Comparison of ENCODE assay signal across 27 mouse cellular contexts in genomic region chrX:37023652-37024309, GRCm38 (mm10). TPM values are rescaled to one million over a fixed set of nuclear protein-coding genes. Genes with fewer than 3 reads are reported as not detected.
A peak's percentile ranks its signal among the peaks of the same experiment; 100 is the strongest.
DNase-seq lines count a peak whose midpoint lies in the region; ATAC-seq and TF ChIP-seq lines count a peak whose summit lies in the region.
"Had no signal": no experiment of that assay in that cellular context is flagged by ENCODE, and none has a peak within 500 bp of the region (broad histone marks: within the 10 kb centered on the region; RNA-seq: fewer than 3 reads in every experiment).

No protein-coding gene starts in this region.

- no peak for TF ChIP-seq CTCF in lung, adult 2 months (IDR thresholded peaks at IDR 0.05; ENCODE audit: insufficient read depth, low read length)

- no peak for TF ChIP-seq POLR2A in lung, adult 2 months (IDR thresholded peaks at IDR 0.05; ENCODE audit: borderline replicate concordance, extremely low read depth, low read depth, low read length)

- WGBS in lung, embryonic 15.5 days = 59% methylated on average over 10 of the region's 10 CpGs
- WGBS in lung, adult 2 months = 65% methylated on average over 10 of the region's 10 CpGs

- no peak overlapping the region for H3K4me3 ChIP-seq in lung, embryonic 15.5 days
- H3K4me3 ChIP-seq in lung, adult 2 months (replicated peaks; ENCODE audit: extremely low read depth, low read depth, low read length) = no peak overlapping the region
- H3K4me3 ChIP-seq: embryonic facial prominence, embryonic 10.5 days; gastrocnemius, adult 2 months; limb, embryonic 13.5 days; liver, embryonic 13.5 days; midbrain, embryonic 12.5 days; neural tube, embryonic 13.5 days had no signal

- no peaks in the 10 kb centered on the region for H3K27me3 ChIP-seq in lung, embryonic 15.5 days
- H3K27me3 ChIP-seq: limb, embryonic 13.5 days; liver, embryonic 13.5 days; midbrain, embryonic 12.5 days; neural tube, embryonic 13.5 days had no signal

- no peak overlapping the region for H3K4me2 ChIP-seq in lung, embryonic 15.5 days
- H3K4me2 ChIP-seq: limb, embryonic 13.5 days; liver, embryonic 13.5 days; midbrain, embryonic 12.5 days; neural tube, embryonic 13.5 days had no signal

- intact Hi-C loops in heart, postnatal 10 days (cut with DNase I) = loop anchor here (2.0 to 5.0 kb wide), 4 partner anchors 36 to 191 kb away; no protein-coding TSS in a partner anchor
- intact Hi-C loops in heart, postnatal 25 days (cut with DNase I) = loop anchor here (5.0 kb wide), 2 partner anchors 96 to 191 kb away; no protein-coding TSS in a partner anchor

- no peaks in the 10 kb centered on the region for H3K4me1 ChIP-seq in lung, embryonic 15.5 days
- no peaks in the 10 kb centered on the region for H3K4me1 ChIP-seq in lung, adult 2 months (ENCODE audit: control insufficient read depth, insufficient read depth, low read length)
- H3K4me1 ChIP-seq: embryonic facial prominence, embryonic 10.5 days; limb, embryonic 13.5 days; liver, embryonic 13.5 days; midbrain, embryonic 12.5 days; neural tube, embryonic 13.5 days had no signal

- H3K9ac ChIP-seq in lung, embryonic 15.5 days = no peak overlapping the region
- H3K9ac ChIP-seq: limb, embryonic 13.5 days; liver, embryonic 13.5 days; midbrain, embryonic 12.5 days; neural tube, embryonic 13.5 days had no signal

- no peaks in the 10 kb centered on the region for H3K36me3 ChIP-seq in lung, embryonic 15.5 days
- H3K36me3 ChIP-seq: embryonic facial prominence, embryonic 10.5 days; limb, embryonic 13.5 days; liver, embryonic 13.5 days; midbrain, embryonic 12.5 days; neural tube, embryonic 13.5 days had no signal

- H3K9me3 ChIP-seq in lung, embryonic 15.5 days = no peaks in the 10 kb centered on the region
- H3K9me3 ChIP-seq: embryonic facial prominence, embryonic 10.5 days; limb, embryonic 13.5 days; liver, embryonic 13.5 days; midbrain, embryonic 12.5 days; neural tube, embryonic 13.5 days had no signal

- peak; percentile 65; the same call in 1 of the 2 replicates for ATAC-seq in lung, embryonic 15.5 days (ENCODE audit: borderline replicate concordance, extremely low read depth, low FRiP score, low TSS enrichment)
- ATAC-seq: activated CD4-positive, CD25-positive, alpha-beta regulatory T cell, adult 4 months; CD4-positive, CD25-positive, alpha-beta regulatory T cell, adult 4 months had no signal

- no peak overlapping the region for H3K27ac ChIP-seq in lung, embryonic 15.5 days
- H3K27ac ChIP-seq: embryonic facial prominence, embryonic 10.5 days; gastrocnemius, adult 2 months; limb, embryonic 13.5 days; liver, embryonic 13.5 days; midbrain, embryonic 12.5 days; neural tube, embryonic 13.5 days had no signal

- peak; percentile 50 for DNase-seq in adrenal gland, postnatal 10 days
- DNase-seq in adrenal gland, postnatal 25 days = no peak
- peak; percentile 21 to 23 for DNase-seq in heart, postnatal 10 days
- no peak for DNase-seq in heart, postnatal 25 days (ENCODE audit: low spot score)
- DNase-seq in lung, adult 2 months = no peak
- peak; percentile 77 for DNase-seq in adipocyte (ENCODE audit: low spot score)
- DNase-seq in left cerebral cortex, adult 9 months (ENCODE audit: low spot score in 2 of 2) = no peak
- DNase-seq: cerebellum, adult 9-10 months; gastrocnemius, adult 2 months; kidney, adult 11 months; kidney, postnatal 36 days; layer of hippocampus, adult 9-11 months; liver, embryonic 13.5 days; right cerebral cortex, adult 18-20 months; thymus, postnatal 25 days had no signal

RNA-seq across cellular contexts. Expression of gene Sowahd, which starts 24.9 kb away (rescaled TPM):
- under 1 TPM; 0.27 to 0.30 TPM for total RNA-seq in adrenal gland, postnatal 10 days (2021)
- not detected in 2 replicates for total RNA-seq in adrenal gland, postnatal 25 days (2021)
- total RNA-seq in heart, postnatal 10 days (2021) = not detected
- total RNA-seq in heart, postnatal 25 days (2021) = not detected
- not detected in 2 replicates for polyA plus RNA-seq in lung, embryonic 15.5 days (2015; fragmentation: Nextera tagmentation; extraction: Ambion mirVana)
- not detected in 2 replicates for polyA plus RNA-seq in lung, adult 2 months (2012; rRNA removed)
- total RNA-seq: common myeloid progenitor, adult 5-6 weeks; ES-E14; gastrocnemius, adult 2 months; hematopoietic stem cell, adult 5-6 weeks; left cerebral cortex, adult 8-10 months had no signal
- polyA plus RNA-seq: activated CD4-positive, CD25-positive, alpha-beta regulatory T cell, adult 4 months; CD4-positive, CD25-positive, alpha-beta regulatory T cell, adult 4 months; embryonic facial prominence, embryonic 10.5 days; forebrain, embryonic 11.5 days; limb, embryonic 13.5 days; liver, embryonic 13.5 days; midbrain, embryonic 12.5 days had no signal

RNA-seq across cellular contexts. Expression of gene Sept6, which starts 32.2 kb away (rescaled TPM):
- total RNA-seq in adrenal gland, postnatal 10 days (2021) = 10 to 100 TPM; 15.8 to 22.4 TPM
- total RNA-seq in adrenal gland, postnatal 25 days (2021) = 15.7 and 23.0 TPM in 2 replicates
- 10 to 100 TPM; 23.2 to 25.0 TPM for total RNA-seq in heart, postnatal 10 days (2021)
- total RNA-seq in heart, postnatal 25 days (2021) = 1 to 10 TPM; 4.6 to 5.4 TPM
- 17.7 and 20.1 TPM in 2 replicates for polyA plus RNA-seq in lung, embryonic 15.5 days (2015; fragmentation: Nextera tagmentation; extraction: Ambion mirVana)
- 5.6 and 9.0 TPM in 2 replicates for polyA plus RNA-seq in lung, adult 2 months (2012; rRNA removed)

Comparison
In these comparisons a context has a peak if more than half of its experiments do, and no peak if none do; other contexts are left out.
1. DNase-seq: peak in adrenal gland, postnatal 10 days (single experiment), heart, postnatal 10 days (2 of 2) and adipocyte (single experiment); none in adrenal gland, postnatal 25 days (single experiment), heart, postnatal 25 days (single experiment), lung, adult 2 months (single experiment) and left cerebral cortex, adult 9 months (0 of 2).